Mouse (Mus musculus): ENCODE data around the gene Kit.

DNA sequence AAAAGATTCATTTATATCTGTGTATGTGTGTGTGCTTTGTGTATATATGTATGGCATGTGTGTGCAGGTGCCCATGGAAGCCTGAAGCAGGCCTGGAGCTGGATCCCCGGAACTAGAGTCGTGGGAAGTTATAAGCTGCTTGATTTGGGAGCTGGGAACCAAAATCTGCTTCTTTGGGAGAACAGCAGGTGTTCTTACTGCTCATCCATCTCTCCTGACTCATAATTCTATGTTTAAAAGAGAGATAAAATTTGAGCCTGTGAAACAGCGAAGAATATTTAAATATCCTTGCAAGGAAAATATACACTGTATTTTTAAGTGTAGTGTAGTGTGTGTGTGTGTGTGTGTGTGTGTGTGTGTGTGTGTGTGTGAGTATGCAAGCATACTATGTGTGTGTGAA lies 21.7 kb upstream of the Kit start:
- TF ChIP-seq POLR2A (IDR thresholded peaks at IDR 0.05; ENCODE audit: low read depth, low read length) (no peak), CTCF (IDR thresholded peaks at IDR 0.05; ENCODE audit: borderline replicate concordance, insufficient read depth, low read length) (no peak)

All from embryonic fibroblast, embryonic 13.5 days (primary cell).